Mouse (Mus musculus) erythroblast, embryonic 14.5 days (primary cell): ENCODE results near the gene Cbfa2t2.

Experiments
- GATA1 ChIP-seq: IDR thresholded peaks from 2 replicates; pipeline ENCODE4 v1.6.1; 2012; ENCODE audit warnings: low read length, inconsistent platforms, mixed read lengths
- TAL1 ChIP-seq: IDR thresholded peaks from 3 replicates; pipeline ENCODE4 v1.6.1; 2012; ENCODE audit warnings: low read length, inconsistent platforms, mixed read lengths

- no peak for TF ChIP-seq TAL1
- no peak for TF ChIP-seq GATA1
Observed at GRCm38 (mm10) chr2:154498571-154498970, 62.3 kb downstream of the Cbfa2t2 start.
